Mouse (Mus musculus) kidney, embryonic 16.5 days (tissue): ENCODE measurements around the gene Zpbp2. TPM values are rescaled to one million over a fixed set of nuclear protein-coding genes. Genes with fewer than 3 reads are reported as not detected.

Experiments used
- ATAC-seq: fragments of 200-750 bp; cut with Nextera tagmentation; 2 replicates; pipeline ENCODE4 v1.8.0; 2017; ENCODE audit warnings: moderate TSS enrichment; ENCODE audit not compliant: low FRiP score, low TSS enrichment
- H3K27ac ChIP-seq: fragments of 300-500 bp; sonication (generic); 2 replicates; pipeline ENCODE4 v1.5.1; 2014; ENCODE audit warnings: low read length
- H3K27me3 ChIP-seq: fragments of 300-500 bp; sonication (generic); 2 replicates; pipeline ENCODE4 v1.6.1; 2014; ENCODE audit warnings: low read length, control low read depth, mixed read lengths; ENCODE audit not compliant: insufficient read depth
- H3K36me3 ChIP-seq: fragments of 300-500 bp; sonication (generic); 2 replicates; pipeline ENCODE4 v1.6.1; 2014; ENCODE audit warnings: low read length, control low read depth, mixed read lengths; ENCODE audit not compliant: insufficient read depth
- H3K4me1 ChIP-seq: fragments of 300-500 bp; sonication (generic); 2 replicates; pipeline ENCODE4 v1.6.1; 2014; ENCODE audit warnings: low read length, control low read depth, mixed read lengths; ENCODE audit not compliant: insufficient read depth
- H3K4me2 ChIP-seq: fragments of 300-500 bp; sonication (generic); replicated peaks from 2 replicates; pipeline ENCODE4 v1.6.1; 2014; ENCODE audit warnings: low read depth, low read length
- H3K4me3 ChIP-seq: fragments of 300-500 bp; sonication (generic); 2 replicates; pipeline ENCODE4 v1.5.1; 2014; ENCODE audit warnings: mild to moderate bottlenecking, low read length
- H3K9ac ChIP-seq: fragments of 300-500 bp; sonication (generic); replicated peaks from 2 replicates; pipeline ENCODE4 v1.6.1; 2014; ENCODE audit warnings: low read length
- H3K9me3 ChIP-seq: fragments of 300-500 bp; sonication (generic); 2 replicates; pipeline ENCODE4 v1.6.1; 2016; ENCODE audit warnings: low read length, control low read depth
- WGBS: fragments of 180-500 bp; shearing (Covaris S2); extraction: QIAGEN DNeasy Blood & Tissue Kit; methylation state at CpG from one replicate; pipeline ENCODE4 v1.1.7; 2014; 5-methylcytosine and 5-hydroxymethylcytosine counted together
- polyA plus RNA-seq: library from polyadenylated mRNA; unstranded; fragments of >200 nt; fragmentation: Nextera tagmentation; extraction: Ambion mirVana; gene quantifications from 2 replicates; pipeline ENCODE4 v1.2.1, GENCODE M21; 2015

Zpbp2 gene
- polyA plus RNA-seq, 1 experiment from 2014 or later: 0.87 TPM

DNA sequence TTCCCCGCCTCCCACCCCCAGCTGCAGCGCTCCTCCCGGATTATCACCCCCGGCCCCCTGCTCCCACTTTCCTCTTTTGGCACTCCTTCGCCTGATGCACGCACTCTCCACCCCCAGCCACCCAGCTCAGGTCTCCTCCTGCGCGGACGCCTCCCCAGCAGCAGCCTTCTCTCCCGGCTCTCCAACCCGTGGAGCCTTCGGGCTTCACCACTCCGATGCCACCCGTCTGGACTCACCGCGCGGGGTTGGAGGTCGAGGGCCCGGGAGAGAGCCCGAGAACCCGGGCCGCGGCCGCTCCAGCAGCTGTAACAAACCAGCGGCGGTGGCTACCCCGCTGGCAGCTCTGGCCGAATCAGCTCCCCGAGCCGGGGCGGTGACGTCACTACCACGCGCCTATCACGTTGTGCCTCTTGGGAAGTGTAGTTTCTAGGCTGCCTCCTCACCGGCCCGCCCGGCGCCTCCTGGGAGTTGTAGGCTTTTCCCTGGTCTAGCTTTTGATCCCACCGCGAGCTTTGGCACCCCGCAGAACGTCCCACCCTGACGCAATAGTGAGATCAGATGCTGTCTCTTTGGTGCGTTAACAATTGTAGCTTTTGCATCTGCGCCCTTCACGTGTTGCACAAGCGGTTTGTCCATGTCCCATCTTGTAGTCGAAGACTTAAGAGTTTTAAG, 36.1 kb downstream of the Zpbp2 start, which contains the start of gene Ormdl3:
Ormdl3 (minus strand) TSS at position 477 of the 672 bp plus-strand sequence.
- H3K27me3 ChIP-seq: peaks cover 3% of the 10 kb centered on the region; the same call in 1 of the 2 replicates
- H3K4me2 ChIP-seq: peak within 1 kb of the TSS; percentile 88
- peak; percentile 94 for ATAC-seq
- peak within 1 kb of the TSS; percentile 73 for H3K27ac ChIP-seq
- H3K4me3 ChIP-seq: peak within 1 kb of the TSS; percentile 92
- peak within 1 kb of the TSS; percentile 94 for H3K9ac ChIP-seq
- H3K9me3 ChIP-seq: no peaks in the 10 kb centered on the region
- peaks cover 19% of the 10 kb centered on the region for H3K36me3 ChIP-seq
- under 1% methylated on average over 49 of the region's 49 CpGs for WGBS
- peaks cover 41% of the 10 kb centered on the region for H3K4me1 ChIP-seq

- Histone ChIP-seq H3K4me1 (peaks cover 41% of the 10 kb centered on the region), H3K4me2 (peak overlapping the region; percentile 88), H3K9ac (peak overlapping the region; percentile 68), H3K27ac (peak overlapping the region; percentile 73), H3K4me3 (peak overlapping the region; percentile 92), H3K36me3 (peaks cover 10% of the 10 kb centered on the region; the same call in 1 of the 2 replicates), H3K27me3 (peaks cover 5% of the 10 kb centered on the region; the same call in 1 of the 2 replicates), H3K9me3 (no peaks in the 10 kb centered on the region)
- peak; percentile 46 for ATAC-seq
- WGBS: 4% methylated on average over 20 of the region's 20 CpGs
Measured at GRCm38 (mm10) chr11:98587684-98588546, 37.0 kb downstream of the Zpbp2 start.

DNA sequence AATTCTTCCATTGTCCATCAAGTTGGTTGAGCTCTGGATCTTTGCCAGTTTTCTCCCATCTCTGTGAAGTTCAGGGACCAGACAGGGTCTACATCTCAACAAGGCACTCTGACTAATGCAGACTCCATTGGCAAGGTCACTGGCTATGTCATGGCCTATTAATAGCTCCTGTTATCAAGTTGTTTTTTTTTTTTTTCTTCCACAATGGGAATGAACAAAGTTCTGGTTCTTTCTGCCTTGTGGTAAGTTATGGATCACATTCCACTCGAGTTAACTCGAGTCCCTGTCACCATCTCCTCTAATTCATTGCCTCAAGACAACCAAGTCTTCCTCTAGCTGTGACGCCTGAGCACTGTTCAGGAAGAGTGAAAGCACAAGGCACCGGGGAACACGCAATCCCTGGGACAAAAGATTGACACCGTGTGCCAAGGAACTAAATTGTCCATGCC, 38.0 kb downstream of the Zpbp2 start:
- no peak for ATAC-seq
- WGBS: 53% methylated on average over 6 of the region's 6 CpGs
- Histone ChIP-seq H3K9ac (no peak overlapping the region), H3K27ac (peak overlapping the region; percentile 73), H3K4me3 (no peak overlapping the region), H3K36me3 (0 out of 2 replicates have a peak, but pooled peaks cover 2% of the 10 kb centered on the region), H3K4me2 (peak overlapping the region; percentile 88), H3K27me3 (peaks cover 5% of the 10 kb centered on the region; the same call in 1 of the 2 replicates), H3K4me1 (peaks cover 41% of the 10 kb centered on the region), H3K9me3 (no peaks in the 10 kb centered on the region)

GRCm38 (mm10) chr11:98589306-98589705, 38.4 kb downstream of the Zpbp2 start:
- 83% methylated on average over 8 of the region's 8 CpGs for WGBS
- Histone ChIP-seq H3K27ac (no peak overlapping the region), H3K27me3 (peaks cover 5% of the 10 kb centered on the region; the same call in 1 of the 2 replicates), H3K4me3 (no peak overlapping the region), H3K36me3 (no peaks in the 10 kb centered on the region), H3K9me3 (no peaks in the 10 kb centered on the region), H3K4me1 (peaks cover 41% of the 10 kb centered on the region), H3K9ac (no peak overlapping the region), H3K4me2 (no peak overlapping the region)
- ATAC-seq: no peak

GRCm38 (mm10) chr11:98590548-98591445, 39.9 kb downstream of the Zpbp2 start:
- Histone ChIP-seq H3K27ac (no peak overlapping the region), H3K9ac (no peak overlapping the region), H3K4me2 (no peak overlapping the region), H3K27me3 (peaks cover 5% of the 10 kb centered on the region; the same call in 1 of the 2 replicates), H3K36me3 (no peaks in the 10 kb centered on the region), H3K9me3 (no peaks in the 10 kb centered on the region), H3K4me1 (peaks cover 31% of the 10 kb centered on the region), H3K4me3 (no peak overlapping the region)
- WGBS: 53% methylated on average over 19 of the region's 19 CpGs
- ATAC-seq: no peak

- Histone ChIP-seq H3K36me3 (no peaks in the 10 kb centered on the region), H3K4me3 (no peak overlapping the region), H3K27ac (no peak overlapping the region), H3K9ac (no peak overlapping the region), H3K4me2 (no peak overlapping the region), H3K27me3 (peaks cover 26% of the 10 kb centered on the region), H3K9me3 (no peaks in the 10 kb centered on the region), H3K4me1 (peaks cover 6% of the 10 kb centered on the region; the same call in 1 of the 2 replicates)
- ATAC-seq: no peak
- WGBS: 69% methylated on average over 6 of the region's 6 CpGs
Measured at GRCm38 (mm10) chr11:98595021-98595420, 44.1 kb downstream of the Zpbp2 start.

DNA sequence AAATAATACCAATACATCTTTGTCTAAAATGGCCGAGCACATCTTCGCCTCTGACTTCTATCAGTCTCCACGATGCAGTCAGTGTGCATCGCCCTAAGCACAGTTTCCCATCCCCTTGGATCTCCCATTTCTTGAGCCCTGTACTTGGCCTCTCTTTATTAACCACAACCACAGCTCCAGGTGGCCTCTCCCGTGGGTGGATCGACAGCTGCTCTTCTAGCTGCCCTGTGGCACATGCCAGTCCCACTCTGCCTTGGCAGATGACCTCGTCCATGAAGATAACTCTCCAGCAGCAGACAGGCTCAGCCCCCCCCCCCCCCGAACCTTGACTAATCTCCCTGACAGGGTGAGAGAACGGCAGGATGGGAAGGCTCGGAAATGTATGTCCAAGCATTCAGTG, 44.6 kb downstream of the Zpbp2 start:
- 86% methylated on average over 10 of the region's 10 CpGs for WGBS
- Histone ChIP-seq H3K4me1 (peaks cover 6% of the 10 kb centered on the region; the same call in 1 of the 2 replicates), H3K9ac (no peak overlapping the region), H3K4me2 (no peak overlapping the region), H3K27me3 (peaks cover 27% of the 10 kb centered on the region), H3K27ac (no peak overlapping the region), H3K4me3 (no peak overlapping the region), H3K36me3 (no peaks in the 10 kb centered on the region), H3K9me3 (no peaks in the 10 kb centered on the region)
- ATAC-seq: no peak

DNA sequence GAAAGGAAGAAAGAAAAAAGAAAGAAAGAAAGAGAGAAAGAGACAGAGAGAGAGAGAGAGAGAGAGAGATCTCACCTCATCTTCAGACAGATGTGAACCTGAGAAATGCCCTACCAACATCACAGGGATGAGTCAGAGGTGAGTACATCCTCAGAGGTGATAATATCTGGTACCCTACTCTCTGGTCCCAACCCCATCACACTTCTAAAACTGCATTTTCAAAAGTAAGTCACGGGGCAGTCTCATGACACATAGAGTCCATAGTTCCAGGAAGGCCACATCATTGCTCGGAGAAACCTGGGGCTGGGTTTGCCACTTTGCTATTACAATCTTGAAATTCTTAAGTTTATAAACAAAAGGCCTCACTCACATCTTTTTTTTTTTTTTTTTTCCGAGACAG, 45.1 kb downstream of the Zpbp2 start:
- Histone ChIP-seq H3K9ac (no peak overlapping the region), H3K27me3 (peaks cover 27% of the 10 kb centered on the region), H3K27ac (no peak overlapping the region), H3K4me3 (no peak overlapping the region), H3K4me1 (peaks cover 6% of the 10 kb centered on the region; the same call in 1 of the 2 replicates), H3K36me3 (no peaks in the 10 kb centered on the region), H3K4me2 (no peak overlapping the region), H3K9me3 (no peaks in the 10 kb centered on the region)
- ATAC-seq: no peak
- WGBS: 83% methylated on average over 3 of the region's 3 CpGs

DNA sequence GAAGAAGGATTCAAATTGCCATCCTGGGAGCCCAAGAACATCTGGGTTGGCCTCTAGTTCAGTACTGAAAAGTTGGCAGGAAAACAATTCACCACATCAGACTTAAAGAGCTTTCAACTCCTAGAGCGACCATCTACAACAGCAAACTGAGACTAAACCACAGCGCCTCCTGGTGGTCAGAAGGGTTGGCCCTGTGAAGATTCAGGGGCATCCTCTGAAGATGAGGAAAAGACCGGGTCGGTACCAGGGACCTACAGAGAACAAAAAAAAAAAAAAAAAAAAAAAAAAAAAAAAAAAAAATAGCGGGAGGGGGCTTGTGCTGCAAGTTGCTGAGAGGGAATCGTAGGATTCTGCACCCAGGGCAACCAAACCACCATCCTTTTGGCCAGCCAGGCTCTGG, 46.5 kb downstream of the Zpbp2 start:
- Histone ChIP-seq H3K27ac (no peak overlapping the region), H3K36me3 (no peaks in the 10 kb centered on the region), H3K9me3 (no peaks in the 10 kb centered on the region), H3K27me3 (peaks cover 24% of the 10 kb centered on the region), H3K4me2 (no peak overlapping the region), H3K4me3 (no peak overlapping the region), H3K9ac (no peak overlapping the region), H3K4me1 (peaks cover 6% of the 10 kb centered on the region; the same call in 1 of the 2 replicates)
- no peak; the same call in 1 of the 2 replicates for ATAC-seq
- WGBS: 42% methylated on average over 6 of the region's 6 CpGs
